In the genomic region with DNA sequence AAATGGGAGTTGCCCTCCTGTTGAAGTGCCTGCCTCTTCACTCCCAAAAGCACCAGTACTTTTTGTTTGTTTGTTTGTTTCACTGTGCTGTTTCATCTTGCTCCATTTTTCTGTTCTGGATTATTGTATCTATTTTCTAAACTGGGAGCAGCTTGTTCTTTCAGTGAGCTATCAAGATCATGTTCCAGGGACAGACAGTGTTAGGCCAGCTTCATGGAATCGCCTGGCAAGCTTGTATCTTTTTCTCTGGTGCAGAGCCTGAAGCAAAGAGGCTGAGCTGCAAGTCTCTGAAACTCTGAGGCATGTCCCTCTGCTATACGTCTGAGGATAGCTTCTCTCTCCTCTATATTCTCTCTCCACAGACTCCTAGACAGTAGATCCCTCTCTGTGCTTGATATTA, we compare ENCODE assay signal across 25 mouse cellular contexts. TPM values are rescaled to one million over a fixed set of nuclear protein-coding genes. Genes with fewer than 3 reads are reported as not detected.
DNase-seq lines count a peak whose midpoint lies in the region; ATAC-seq and TF ChIP-seq lines count a peak whose summit lies in the region.
"Had no signal": no experiment of that assay in that cellular context is flagged by ENCODE, and none has a peak within 500 bp of the region (broad histone marks: within the 10 kb centered on the region; RNA-seq: fewer than 3 reads in every experiment).

No protein-coding gene starts in this region.

- no peak for TF ChIP-seq CTCF in gastrocnemius, adult 2 months (IDR thresholded peaks at IDR 0.05)
- TF ChIP-seq CTCF in layer of hippocampus, adult 2 months (conservative IDR thresholded peaks at IDR 0.05), result no peak

- H3K4me2 ChIP-seq in kidney, embryonic 14.5 days (replicated peaks; ENCODE audit: low read depth, low read length), result no peak overlapping the region
- H3K4me2 ChIP-seq: embryonic facial prominence, embryonic 13.5 days; embryonic facial prominence, embryonic 15.5 days; forebrain, embryonic 12.5 days had no signal

- no peak for ATAC-seq in kidney, embryonic 14.5 days (ENCODE audit: low FRiP score, low TSS enrichment)
- ATAC-seq: forebrain, embryonic 14.5 days had no signal

- peak overlapping the region; percentile 76 for H3K27ac ChIP-seq in gastrocnemius, adult 2 months
- 0 out of 2 replicates have a peak overlapping the region, but pooled peaks have one; percentile 5 for H3K27ac ChIP-seq in layer of hippocampus, adult 2 months
- no peak overlapping the region for H3K27ac ChIP-seq in kidney, embryonic 14.5 days (ENCODE audit: low read depth, low read length)
- H3K27ac ChIP-seq: embryonic facial prominence, embryonic 13.5 days; embryonic facial prominence, embryonic 15.5 days; forebrain, embryonic 10.5 days; forebrain, embryonic 12.5 days had no signal

- intact Hi-C loops in gastrocnemius, adult 2 months (cut with DNase I), result no loop called here

- H3K27me3 ChIP-seq in kidney, embryonic 14.5 days (ENCODE audit: control insufficient read depth, insufficient read depth, low read length), result no peaks in the 10 kb centered on the region
- H3K27me3 ChIP-seq: embryonic facial prominence, embryonic 13.5 days; embryonic facial prominence, embryonic 15.5 days had no signal

- no peak overlapping the region for H3K9ac ChIP-seq in kidney, embryonic 14.5 days (ENCODE audit: low read depth, low read length)
- H3K9ac ChIP-seq: embryonic facial prominence, embryonic 13.5 days; embryonic facial prominence, embryonic 15.5 days; forebrain, embryonic 12.5 days had no signal

- H3K9me3 ChIP-seq in kidney, embryonic 14.5 days (ENCODE audit: control insufficient read depth, low read length), result no peaks in the 10 kb centered on the region
- H3K9me3 ChIP-seq: embryonic facial prominence, embryonic 13.5 days; embryonic facial prominence, embryonic 15.5 days; forebrain, embryonic 10.5 days; forebrain, embryonic 12.5 days had no signal

- 81% methylated on average over 2 of the region's 2 CpGs for WGBS in kidney, embryonic 14.5 days

- peak; percentile 36 for DNase-seq in gastrocnemius, adult 2 months
- DNase-seq in gastrocnemius, postnatal 10 days, result no peak
- no peak for DNase-seq in layer of hippocampus, adult 2 months (ENCODE audit: low spot score in 2 of 2)
- no peak for DNase-seq in layer of hippocampus, postnatal 10 days (ENCODE audit: low spot score in 2 of 2)
- DNase-seq in skeletal muscle tissue, adult 2 months (ENCODE audit: low read depth, low spot score), result peak; percentile 72
- DNase-seq: adrenal gland, adult 2 months; adrenal gland, postnatal 10 days; adrenal gland, postnatal 25 days; cerebellum, adult 11 months; cerebellum, adult 18-20 months; cerebellum, adult 8-10 months; cerebellum, adult 9-11 months; cerebellum, postnatal 14 days; cerebellum, postnatal 36 days; embryo, embryonic 11 days had no signal

- no peaks in the 10 kb centered on the region for H3K4me1 ChIP-seq in kidney, embryonic 14.5 days (ENCODE audit: control insufficient read depth, insufficient read depth, low read length)
- H3K4me1 ChIP-seq: forebrain, embryonic 12.5 days had no signal

- no peaks in the 10 kb centered on the region for H3K36me3 ChIP-seq in kidney, embryonic 14.5 days (ENCODE audit: control insufficient read depth, insufficient read depth, low read length)
- H3K36me3 ChIP-seq: embryonic facial prominence, embryonic 13.5 days; embryonic facial prominence, embryonic 15.5 days; forebrain, embryonic 10.5 days; forebrain, embryonic 12.5 days had no signal

- no peak overlapping the region for H3K4me3 ChIP-seq in gastrocnemius, adult 2 months
- no peak overlapping the region for H3K4me3 ChIP-seq in layer of hippocampus, adult 2 months
- no peak overlapping the region for H3K4me3 ChIP-seq in kidney, embryonic 14.5 days (ENCODE audit: low read length)
- H3K4me3 ChIP-seq: embryonic facial prominence, embryonic 13.5 days; embryonic facial prominence, embryonic 15.5 days; erythroblast, embryonic 14.5 days; forebrain, embryonic 10.5 days; forebrain, embryonic 12.5 days had no signal

RNA-seq across cellular contexts. Expression of a gene that starts 50.5 kb away (rescaled TPM):
- 10 to 100 TPM; 20.4 to 66.6 TPM for total RNA-seq in gastrocnemius, adult 2 months (2021)
- total RNA-seq in gastrocnemius, postnatal 10 days (2021), result 10 to 100 TPM; 28.5 to 31.2 TPM
- 1 to 10 TPM; 1.4 to 1.5 TPM for total RNA-seq in layer of hippocampus, adult 2 months (2021)
- total RNA-seq in layer of hippocampus, postnatal 10 days (2021), result 1 to 10 TPM; 2.3 to 2.6 TPM
- polyA plus RNA-seq in kidney, embryonic 14.5 days (2014; fragmentation: Nextera tagmentation; extraction: Ambion mirVana), result 0.14 and 0.21 TPM in 2 replicates
- total RNA-seq: common myeloid progenitor, adult 5-6 weeks; ES-E14; MEL had no signal
- polyA plus RNA-seq: erythroblast, embryonic 14.5 days; forebrain, embryonic 14.5 days had no signal

Comparison
In these comparisons a context has a peak if more than half of its experiments do, and no peak if none do; other contexts are left out.
1. DNase-seq: peak in gastrocnemius, adult 2 months (single experiment) and skeletal muscle tissue, adult 2 months (single experiment); none in gastrocnemius, postnatal 10 days (single experiment), layer of hippocampus, adult 2 months (0 of 2) and layer of hippocampus, postnatal 10 days (0 of 2).
2. RNA of a gene that starts 50.5 kb away (total RNA-seq): 20.4 to 66.6 TPM in gastrocnemius, adult 2 months and 28.5 to 31.2 TPM in gastrocnemius, postnatal 10 days; 2.3 to 2.6 TPM in layer of hippocampus, postnatal 10 days and 1.4 to 1.5 TPM in layer of hippocampus, adult 2 months; every median in the first group is over 4 times any median in the second.